Mouse (Mus musculus) v-Abl transformed pro-B cells (cell line): ENCODE measurements around the gene Gm20388.
"Not testable (repeated sequence)": the region's sequence is repeated elsewhere in the genome, so short reads cannot be mapped to it uniquely, and the experiment has no call there.

Experiments used
- in situ Hi-C, 2 experiments: fragments of 400-800 bp; cut with MboI; formaldehyde crosslinking; loops; one replicate each; pipeline ENCODE4 v1.15.1; 2025; ENCODE audit not compliant: unreplicated experiment in 2 of 2

Gene Gm20388

GRCm38 (mm10) chr8:121134512-121134911 lies 1223.9 kb downstream of the Gm20388 start:
- in situ Hi-C loops, result no loop called here

GRCm38 (mm10) chr8:121136856-121137255 lies 1226.2 kb downstream of the Gm20388 start:
- in situ Hi-C loops, result no loop called here

- in situ Hi-C loops, result not testable (repeated sequence)
Observed at GRCm38 (mm10) chr8:121145457-121146134, 1235.0 kb downstream of the Gm20388 start.

- in situ Hi-C loops, result no loop called here
Observed at GRCm38 (mm10) chr8:121148573-121149083, 1238.0 kb downstream of the Gm20388 start.

GRCm38 (mm10) chr8:121152394-121152793 lies 1241.8 kb downstream of the Gm20388 start:
- in situ Hi-C loops, result no loop called here

GRCm38 (mm10) chr8:121156990-121157491 lies 1246.4 kb downstream of the Gm20388 start:
- in situ Hi-C loops, result no loop called here

GRCm38 (mm10) chr8:121158812-121159211 lies 1248.2 kb downstream of the Gm20388 start:
- in situ Hi-C loops, result no loop called here

GRCm38 (mm10) chr8:121161437-121161836 lies 1250.8 kb downstream of the Gm20388 start:
- in situ Hi-C loops, result no loop called here

GRCm38 (mm10) chr8:121162413-121162812 lies 1251.8 kb downstream of the Gm20388 start:
- in situ Hi-C loops, result no loop called here

GRCm38 (mm10) chr8:121162906-121163695 lies 1252.5 kb downstream of the Gm20388 start:
- in situ Hi-C loops, result no loop called here

GRCm38 (mm10) chr8:121164017-121164469 lies 1253.4 kb downstream of the Gm20388 start:
- in situ Hi-C loops, result no loop called here

- in situ Hi-C loops, result no loop called here
Observed at GRCm38 (mm10) chr8:121168033-121168432, 1257.4 kb downstream of the Gm20388 start.

GRCm38 (mm10) chr8:121170116-121170515 lies 1259.5 kb downstream of the Gm20388 start:
- in situ Hi-C loops, result no loop called here

- in situ Hi-C loops, result no loop called here
Observed at GRCm38 (mm10) chr8:121170626-121171552, 1260.2 kb downstream of the Gm20388 start.

GRCm38 (mm10) chr8:121172567-121172966 lies 1261.9 kb downstream of the Gm20388 start:
- in situ Hi-C loops, result no loop called here

GRCm38 (mm10) chr8:121174178-121174577 lies 1263.5 kb downstream of the Gm20388 start:
- in situ Hi-C loops, result no loop called here

- in situ Hi-C loops, result no loop called here
Observed at GRCm38 (mm10) chr8:121174721-121175539, 1264.3 kb downstream of the Gm20388 start.

GRCm38 (mm10) chr8:121175540-121176090 lies 1265.0 kb downstream of the Gm20388 start:
- in situ Hi-C loops, result no loop called here

GRCm38 (mm10) chr8:121176291-121176690 lies 1265.7 kb downstream of the Gm20388 start:
- in situ Hi-C loops, result no loop called here
